Mouse (Mus musculus): ENCODE measurements around the gene 1810065E05Rik. TPM values are rescaled to one million over a fixed set of nuclear protein-coding genes. Genes with fewer than 3 reads are reported as not detected.

The 1810065E05Rik gene
- polyA plus RNA-seq (2014; fragmentation: Nextera tagmentation; extraction: Ambion mirVana) = not detected in 2 replicates

- H3K9me3 ChIP-seq (ENCODE audit: control insufficient read depth, low read length) = no peaks in the 10 kb centered on the region
- ATAC-seq (ENCODE audit: low FRiP score) (no peak), DNase-seq (ENCODE audit: low spot score) (no peak)
- H3K4me3 ChIP-seq (ENCODE audit: low read depth, low read length) = no peak within 1 kb of the TSS
- no peaks in the 10 kb centered on the region for H3K36me3 ChIP-seq (ENCODE audit: control insufficient read depth, insufficient read depth, low read length)
- H3K27me3 ChIP-seq (ENCODE audit: control insufficient read depth, insufficient read depth, low read length) = no peaks in the 10 kb centered on the region
- no peak within 1 kb of the TSS for H3K9ac ChIP-seq (ENCODE audit: low read depth, low read length)
- no peak within 1 kb of the TSS for H3K27ac ChIP-seq (ENCODE audit: low read depth, low read length)
- H3K4me2 ChIP-seq (replicated peaks; ENCODE audit: low read depth, low read length) = no peak within 1 kb of the TSS
- WGBS = 78% methylated on average over 1 of the region's 1 CpGs
- H3K4me1 ChIP-seq (replicated peaks; ENCODE audit: control insufficient read depth, insufficient read depth, low read length) = no peaks in the 10 kb centered on the region
These were observed at the start of gene 1810065E05Rik for GRCm38 (mm10) chr11:58420815-58421214. 1810065E05Rik (plus strand) TSS chr11:58421111.

GRCm38 (mm10) chr11:58377273-58377672 is 43.6 kb upstream of the 1810065E05Rik start:
- no peaks in the 10 kb centered on the region for H3K9me3 ChIP-seq (ENCODE audit: control insufficient read depth, low read length)
- H3K4me2 ChIP-seq (replicated peaks; ENCODE audit: low read depth, low read length) = no peak overlapping the region
- H3K27ac ChIP-seq (ENCODE audit: low read depth, low read length) = no peak overlapping the region
- H3K9ac ChIP-seq (ENCODE audit: low read depth, low read length) = no peak overlapping the region
- DNase-seq (ENCODE audit: low spot score) (no peak), ATAC-seq (ENCODE audit: low FRiP score) (no peak)
- H3K27me3 ChIP-seq (ENCODE audit: control insufficient read depth, insufficient read depth, low read length) = no peaks in the 10 kb centered on the region
- 84% methylated on average over 2 of the region's 2 CpGs for WGBS
- no peaks in the 10 kb centered on the region for H3K4me1 ChIP-seq (replicated peaks; ENCODE audit: control insufficient read depth, insufficient read depth, low read length)
- no peaks in the 10 kb centered on the region for H3K36me3 ChIP-seq (ENCODE audit: control insufficient read depth, insufficient read depth, low read length)
- no peak overlapping the region for H3K4me3 ChIP-seq (ENCODE audit: low read depth, low read length)

- no peaks in the 10 kb centered on the region for H3K27me3 ChIP-seq (ENCODE audit: control insufficient read depth, insufficient read depth, low read length)
- WGBS = 76% methylated on average over 1 of the region's 1 CpGs
- no peak overlapping the region for H3K4me3 ChIP-seq (ENCODE audit: low read depth, low read length)
- ATAC-seq (ENCODE audit: low FRiP score) (no peak), DNase-seq (ENCODE audit: low spot score) (no peak)
- no peaks in the 10 kb centered on the region for H3K36me3 ChIP-seq (ENCODE audit: control insufficient read depth, insufficient read depth, low read length)
- H3K4me1 ChIP-seq (replicated peaks; ENCODE audit: control insufficient read depth, insufficient read depth, low read length) = no peaks in the 10 kb centered on the region
- H3K9me3 ChIP-seq (ENCODE audit: control insufficient read depth, low read length) = no peaks in the 10 kb centered on the region
- no peak overlapping the region for H3K27ac ChIP-seq (ENCODE audit: low read depth, low read length)
- no peak overlapping the region for H3K4me2 ChIP-seq (replicated peaks; ENCODE audit: low read depth, low read length)
- H3K9ac ChIP-seq (ENCODE audit: low read depth, low read length) = no peak overlapping the region
These were observed 43.2 kb upstream of the 1810065E05Rik start for GRCm38 (mm10) chr11:58377686-58378085.

- no peak within 1 kb of the TSS for H3K9ac ChIP-seq (ENCODE audit: low read depth, low read length)
- no peaks in the 10 kb centered on the region for H3K36me3 ChIP-seq (ENCODE audit: control insufficient read depth, insufficient read depth, low read length)
- H3K27me3 ChIP-seq (ENCODE audit: control insufficient read depth, insufficient read depth, low read length) = no peaks in the 10 kb centered on the region
- WGBS = 96% methylated on average over 3 of the region's 3 CpGs
- H3K4me2 ChIP-seq (replicated peaks; ENCODE audit: low read depth, low read length) = no peak within 1 kb of the TSS
- H3K9me3 ChIP-seq (ENCODE audit: control insufficient read depth, low read length) = no peaks in the 10 kb centered on the region
- no peaks in the 10 kb centered on the region for H3K4me1 ChIP-seq (replicated peaks; ENCODE audit: control insufficient read depth, insufficient read depth, low read length)
- ATAC-seq (ENCODE audit: low FRiP score) (no peak), DNase-seq (ENCODE audit: low spot score) (no peak)
- no peak within 1 kb of the TSS for H3K4me3 ChIP-seq (ENCODE audit: low read depth, low read length)
- no peak within 1 kb of the TSS for H3K27ac ChIP-seq (ENCODE audit: low read depth, low read length)
These were observed 42.1 kb upstream of the 1810065E05Rik start, which contains the start of gene Lypd8 for GRCm38 (mm10) chr11:58378763-58379278. Lypd8 (plus strand) TSS chr11:58379043.

- Histone ChIP-seq H3K9ac (ENCODE audit: low read depth, low read length) (no peak overlapping the region), H3K27ac (ENCODE audit: low read depth, low read length) (no peak overlapping the region), H3K4me1 (replicated peaks; ENCODE audit: control insufficient read depth, insufficient read depth, low read length) (no peaks in the 10 kb centered on the region), H3K4me3 (ENCODE audit: low read depth, low read length) (no peak overlapping the region), H3K9me3 (ENCODE audit: control insufficient read depth, low read length) (no peaks in the 10 kb centered on the region), H3K27me3 (ENCODE audit: control insufficient read depth, insufficient read depth, low read length) (no peaks in the 10 kb centered on the region), H3K4me2 (replicated peaks; ENCODE audit: low read depth, low read length) (no peak overlapping the region), H3K36me3 (ENCODE audit: control insufficient read depth, insufficient read depth, low read length) (no peaks in the 10 kb centered on the region)
- WGBS = 85% methylated on average over 1 of the region's 1 CpGs
- ATAC-seq (ENCODE audit: low FRiP score) (no peak), DNase-seq (ENCODE audit: low spot score) (no peak)
These were observed 41.4 kb upstream of the 1810065E05Rik start for GRCm38 (mm10) chr11:58379516-58379915.

- DNase-seq (ENCODE audit: low spot score) = no peak
- Histone ChIP-seq H3K4me2 (replicated peaks; ENCODE audit: low read depth, low read length) (no peak overlapping the region), H3K9me3 (ENCODE audit: control insufficient read depth, low read length) (no peaks in the 10 kb centered on the region), H3K9ac (ENCODE audit: low read depth, low read length) (no peak overlapping the region), H3K27me3 (ENCODE audit: control insufficient read depth, insufficient read depth, low read length) (no peaks in the 10 kb centered on the region), H3K4me1 (replicated peaks; ENCODE audit: control insufficient read depth, insufficient read depth, low read length) (no peaks in the 10 kb centered on the region), H3K27ac (ENCODE audit: low read depth, low read length) (no peak overlapping the region), H3K36me3 (ENCODE audit: control insufficient read depth, insufficient read depth, low read length) (no peaks in the 10 kb centered on the region), H3K4me3 (ENCODE audit: low read depth, low read length) (no peak overlapping the region)
- ATAC-seq (ENCODE audit: low FRiP score) = no peak
- 90% methylated on average over 6 of the region's 6 CpGs for WGBS
These were observed 38.4 kb upstream of the 1810065E05Rik start for GRCm38 (mm10) chr11:58382471-58382870.

- H3K4me3 ChIP-seq (ENCODE audit: low read depth, low read length) = no peak overlapping the region
- H3K4me2 ChIP-seq (replicated peaks; ENCODE audit: low read depth, low read length) = no peak overlapping the region
- no peak overlapping the region for H3K9ac ChIP-seq (ENCODE audit: low read depth, low read length)
- no peaks in the 10 kb centered on the region for H3K4me1 ChIP-seq (replicated peaks; ENCODE audit: control insufficient read depth, insufficient read depth, low read length)
- H3K27ac ChIP-seq (ENCODE audit: low read depth, low read length) = no peak overlapping the region
- 61% methylated on average over 6 of the region's 6 CpGs for WGBS
- no peaks in the 10 kb centered on the region for H3K36me3 ChIP-seq (ENCODE audit: control insufficient read depth, insufficient read depth, low read length)
- no peaks in the 10 kb centered on the region for H3K9me3 ChIP-seq (ENCODE audit: control insufficient read depth, low read length)
- peak; percentile 14 for DNase-seq (ENCODE audit: low spot score)
- H3K27me3 ChIP-seq (ENCODE audit: control insufficient read depth, insufficient read depth, low read length) = no peaks in the 10 kb centered on the region
- no peak for ATAC-seq (ENCODE audit: low FRiP score)
These were observed 20.8 kb upstream of the 1810065E05Rik start for GRCm38 (mm10) chr11:58399985-58400645.

- Histone ChIP-seq H3K4me1 (replicated peaks; ENCODE audit: control insufficient read depth, insufficient read depth, low read length) (no peaks in the 10 kb centered on the region), H3K4me2 (replicated peaks; ENCODE audit: low read depth, low read length) (no peak overlapping the region), H3K9ac (ENCODE audit: low read depth, low read length) (no peak overlapping the region), H3K27me3 (ENCODE audit: control insufficient read depth, insufficient read depth, low read length) (no peaks in the 10 kb centered on the region), H3K36me3 (ENCODE audit: control insufficient read depth, insufficient read depth, low read length) (no peaks in the 10 kb centered on the region), H3K9me3 (ENCODE audit: control insufficient read depth, low read length) (no peaks in the 10 kb centered on the region), H3K27ac (ENCODE audit: low read depth, low read length) (no peak overlapping the region), H3K4me3 (ENCODE audit: low read depth, low read length) (no peak overlapping the region)
- 56% methylated on average over 5 of the region's 5 CpGs for WGBS
- DNase-seq (ENCODE audit: low spot score) = no peak
- ATAC-seq (ENCODE audit: low FRiP score) = no peak
These were observed 20.3 kb upstream of the 1810065E05Rik start for GRCm38 (mm10) chr11:58400655-58401054.

- Histone ChIP-seq H3K4me1 (replicated peaks; ENCODE audit: control insufficient read depth, insufficient read depth, low read length) (no peaks in the 10 kb centered on the region), H3K27me3 (ENCODE audit: control insufficient read depth, insufficient read depth, low read length) (no peaks in the 10 kb centered on the region), H3K4me2 (replicated peaks; ENCODE audit: low read depth, low read length) (no peak overlapping the region), H3K9me3 (ENCODE audit: control insufficient read depth, low read length) (no peaks in the 10 kb centered on the region), H3K4me3 (ENCODE audit: low read depth, low read length) (no peak overlapping the region), H3K36me3 (ENCODE audit: control insufficient read depth, insufficient read depth, low read length) (no peaks in the 10 kb centered on the region), H3K27ac (ENCODE audit: low read depth, low read length) (no peak overlapping the region), H3K9ac (ENCODE audit: low read depth, low read length) (no peak overlapping the region)
- ATAC-seq (ENCODE audit: low FRiP score) (no peak), DNase-seq (ENCODE audit: low spot score) (no peak)
- WGBS = 84% methylated on average over 3 of the region's 3 CpGs
These were observed 12.8 kb upstream of the 1810065E05Rik start for GRCm38 (mm10) chr11:58408066-58408465.
